ENCODE assay signal across 1 mouse cellular context in the genomic region with DNA sequence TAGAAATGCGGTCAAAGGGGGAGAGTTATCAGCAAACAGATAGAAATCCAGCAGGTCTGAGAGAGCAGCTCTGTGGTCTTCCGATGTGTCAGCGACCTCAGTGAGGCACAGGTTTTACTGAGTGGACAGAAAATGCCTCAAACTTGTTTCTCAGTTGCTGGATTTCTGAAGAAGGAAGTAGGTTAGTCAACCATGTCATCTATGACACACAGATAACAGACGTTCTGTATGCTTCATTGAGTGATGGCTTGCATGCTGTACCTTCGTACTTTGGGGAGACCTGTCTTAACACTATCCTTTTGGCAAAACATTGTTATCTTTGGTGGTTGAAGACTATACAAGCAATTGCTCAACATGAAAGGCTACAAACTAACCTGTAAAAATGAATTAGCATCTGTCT.
A peak's percentile ranks its signal among the peaks of the same experiment; 100 is the strongest.
TF ChIP-seq lines count a peak whose summit lies in the region.

No protein-coding gene starts in this region.

TF ChIP-seq in CH12.LX, 34 proteins besides CTCF, POLR2A, EP300 and RAD21 (continued from another document):
- TF ChIP-seq ZKSCAN1 (IDR thresholded peaks at IDR 0.05; ENCODE audit: borderline replicate concordance, low read depth, low read length) (no peak), ZMIZ1 (IDR thresholded peaks at IDR 0.05; ENCODE audit: low read depth, low read length) (no peak), ZNF384 (IDR thresholded peaks at IDR 0.05; ENCODE audit: low read depth, low read length) (no peak), MYC (IDR thresholded peaks at IDR 0.05; ENCODE audit: low read depth, low read length) (peak; percentile 61; the same call in 1 of the 2 replicates), MAFK (IDR thresholded peaks at IDR 0.05; ENCODE audit: insufficient replicate concordance, low read length) (peak; percentile 70), BHLHE40 (IDR thresholded peaks at IDR 0.05; ENCODE audit: low read depth, low read length) (no peak), IRF4 (IDR thresholded peaks at IDR 0.05; ENCODE audit: low read depth, low read length) (no peak), ELF1 (IDR thresholded peaks at IDR 0.05; ENCODE audit: low read depth, low read length) (0 out of 2 replicates have a peak, but pooled peaks have one; percentile 35)
